In the genomic region with DNA sequence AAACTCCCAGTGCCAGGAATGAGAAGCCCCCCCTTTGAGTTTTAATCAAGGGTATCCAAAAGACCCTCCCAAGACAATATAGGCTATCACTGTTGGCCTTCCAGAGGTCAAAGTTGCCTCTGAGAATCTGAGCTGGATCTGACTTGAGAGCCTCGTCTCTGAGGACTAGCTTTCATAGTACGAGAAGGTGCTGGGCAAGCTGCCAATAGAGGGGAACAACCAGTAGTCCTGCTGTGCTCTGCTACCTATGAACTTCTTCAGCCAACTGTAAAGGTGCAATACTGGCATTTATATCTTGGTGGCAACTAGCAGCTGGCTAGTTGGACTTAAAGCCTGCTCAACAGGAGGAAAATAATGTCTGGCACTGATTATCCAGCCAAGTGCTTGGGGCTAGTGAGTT, we compare ENCODE assay signal across 11 mouse cellular contexts.
DNase-seq lines count a peak whose midpoint lies in the region.
"Had no signal": no experiment of that assay in that cellular context is flagged by ENCODE, and none has a peak within 500 bp of the region (broad histone marks: within the 10 kb centered on the region; RNA-seq: fewer than 3 reads in every experiment).

No protein-coding gene starts in this region.

- peak; percentile 4 for DNase-seq in adrenal gland, postnatal 10 days
- DNase-seq in adrenal gland, adult 2 months: no peak
- peak; percentile 3 for DNase-seq in kidney, adult 18-20 months
- DNase-seq in kidney, adult 11 months: no peak
- peak; percentile 4 for DNase-seq in right cerebral cortex, postnatal 14 days
- DNase-seq in right cerebral cortex, postnatal 36 days (ENCODE audit: low spot score in 2 of 2): no peak
- no peak for DNase-seq in yolk sac, embryonic 10.5 days (ENCODE audit: low spot score)
- no peak for DNase-seq in cerebellum, adult 11-12 months
- DNase-seq: cerebellum, adult 2 months; heart, adult 18-20 months; lung, postnatal 14 days had no signal

Comparison
In these comparisons a context has a peak if more than half of its experiments do, and no peak if none do; other contexts are left out.
1. DNase-seq: peak in adrenal gland, postnatal 10 days (single experiment), kidney, adult 18-20 months (single experiment) and right cerebral cortex, postnatal 14 days (single experiment); none in adrenal gland, adult 2 months (single experiment), kidney, adult 11 months (single experiment), right cerebral cortex, postnatal 36 days (0 of 2), yolk sac, embryonic 10.5 days (single experiment) and cerebellum, adult 11-12 months (single experiment).